Mouse (Mus musculus): ENCODE results near the gene Tbc1d19.

Gene Tbc1d19

GRCm38 (mm10) chr5:53809115-53809991, at the start of gene Tbc1d19:
TSS of gene Tbc1d19 (plus strand) at chr5:53809606.
- peak; percentile 74 for DNase-seq (ENCODE audit: low read depth, low spot score)

GRCm38 (mm10) chr5:53759912-53760311, 49.5 kb upstream of the Tbc1d19 start:
- DNase-seq (ENCODE audit: low read depth, low spot score) = no peak

GRCm38 (mm10) chr5:53760914-53761313, 48.5 kb upstream of the Tbc1d19 start:
- no peak for DNase-seq (ENCODE audit: low read depth, low spot score)

GRCm38 (mm10) chr5:53761346-53761745, 48.1 kb upstream of the Tbc1d19 start:
- DNase-seq (ENCODE audit: low read depth, low spot score) = no peak

GRCm38 (mm10) chr5:53784818-53785520, 24.4 kb upstream of the Tbc1d19 start:
- no peak for DNase-seq (ENCODE audit: low read depth, low spot score)

- no peak for DNase-seq (ENCODE audit: low read depth, low spot score)
Observed at GRCm38 (mm10) chr5:53801379-53801778, 8.0 kb upstream of the Tbc1d19 start.

GRCm38 (mm10) chr5:53819711-53820110, 10.3 kb downstream of the Tbc1d19 start:
- DNase-seq (ENCODE audit: low read depth, low spot score) = no peak

- no peak for DNase-seq (ENCODE audit: low read depth, low spot score)
Observed at GRCm38 (mm10) chr5:53825886-53826285, 16.5 kb downstream of the Tbc1d19 start.

GRCm38 (mm10) chr5:53834489-53834888, 25.1 kb downstream of the Tbc1d19 start:
- no peak for DNase-seq (ENCODE audit: low read depth, low spot score)

GRCm38 (mm10) chr5:53841256-53841655, 31.9 kb downstream of the Tbc1d19 start:
- DNase-seq (ENCODE audit: low read depth, low spot score) = no peak

- DNase-seq (ENCODE audit: low read depth, low spot score) = no peak
Observed at GRCm38 (mm10) chr5:53848294-53848942, 39.0 kb downstream of the Tbc1d19 start.

- DNase-seq (ENCODE audit: low read depth, low spot score) = no peak
Observed at GRCm38 (mm10) chr5:53852574-53852973, 43.2 kb downstream of the Tbc1d19 start.

- no peak for DNase-seq (ENCODE audit: low read depth, low spot score)
Observed at GRCm38 (mm10) chr5:53854561-53854960, 45.2 kb downstream of the Tbc1d19 start.

GRCm38 (mm10) chr5:53856011-53856410, 46.6 kb downstream of the Tbc1d19 start:
- no peak for DNase-seq (ENCODE audit: low read depth, low spot score)

GRCm38 (mm10) chr5:53865146-53865545, 55.7 kb downstream of the Tbc1d19 start:
- no peak for DNase-seq (ENCODE audit: low read depth, low spot score)

- DNase-seq (ENCODE audit: low read depth, low spot score) = no peak
Observed at GRCm38 (mm10) chr5:53865991-53866390, 56.6 kb downstream of the Tbc1d19 start.

GRCm38 (mm10) chr5:53871665-53872312, 62.4 kb downstream of the Tbc1d19 start:
- peak; percentile 86 for DNase-seq (ENCODE audit: low read depth, low spot score)

GRCm38 (mm10) chr5:53874966-53875365, 65.6 kb downstream of the Tbc1d19 start:
- no peak for DNase-seq (ENCODE audit: low read depth, low spot score)

GRCm38 (mm10) chr5:53880724-53881123, 71.3 kb downstream of the Tbc1d19 start:
- no peak for DNase-seq (ENCODE audit: low read depth, low spot score)

GRCm38 (mm10) chr5:53881381-53881990, 72.1 kb downstream of the Tbc1d19 start:
- no peak for DNase-seq (ENCODE audit: low read depth, low spot score)

- no peak for DNase-seq (ENCODE audit: low read depth, low spot score)
Observed at GRCm38 (mm10) chr5:53901406-53901805, 92.0 kb downstream of the Tbc1d19 start.

Measured in CD4-positive, CD25-positive, alpha-beta regulatory T cell, adult 2 months (primary cell).